Mouse (Mus musculus) ovary, postnatal 10 days (tissue): ENCODE measurements around the gene Mettl7a3.

Experiments
- DNase-seq: peaks from one replicate; pipeline ENCODE4 v3.0.0; 2022; ENCODE audit warnings: low spot score

The Mettl7a3 gene

DNA sequence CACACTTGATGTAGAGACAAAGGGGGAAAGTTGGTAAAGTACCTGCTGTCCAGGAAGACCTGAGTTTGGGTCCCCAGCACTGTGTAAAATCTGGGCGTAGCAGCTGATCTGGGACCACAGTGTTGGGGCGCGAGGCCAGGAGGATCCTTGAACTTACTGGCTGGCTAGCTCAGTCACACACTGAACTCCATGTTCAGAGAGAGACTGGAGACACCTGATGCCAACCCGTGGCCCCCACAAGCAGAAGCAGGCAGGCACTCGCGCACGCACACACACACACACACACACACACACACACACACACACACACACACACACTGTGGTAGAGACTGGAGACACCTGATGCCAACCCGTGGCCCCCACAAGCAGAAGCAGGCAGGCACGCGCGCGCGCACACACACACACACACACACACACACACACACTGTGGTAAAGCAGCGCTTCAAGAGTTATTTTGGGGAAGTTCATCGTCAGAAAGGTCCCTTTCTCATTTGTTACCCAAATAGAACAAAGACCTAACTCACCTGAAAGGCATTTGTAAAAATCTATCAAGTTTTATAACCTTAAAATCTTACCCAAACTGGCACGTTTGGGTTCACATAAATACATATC is 53.6 kb downstream of the Mettl7a3 start:
- no peak for DNase-seq

DNA sequence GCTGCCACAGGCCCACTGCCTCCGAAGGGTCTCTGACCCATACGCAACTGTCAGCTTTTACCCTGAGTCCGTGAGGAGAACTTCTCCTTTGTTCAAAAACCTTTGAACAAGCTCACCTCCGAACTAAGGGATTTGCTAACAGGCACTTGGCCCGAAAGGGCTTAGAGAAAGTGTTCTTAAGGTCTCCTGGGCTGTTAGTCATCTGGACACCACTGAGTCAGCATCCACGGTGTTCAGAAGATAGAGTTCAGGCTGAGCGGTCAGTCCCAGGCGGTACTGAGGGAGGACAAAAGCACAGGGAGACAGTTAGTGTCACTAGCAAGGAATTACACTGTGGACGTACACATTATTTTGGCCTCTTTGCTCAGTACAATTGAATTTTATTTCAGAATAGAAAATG is 54.2 kb downstream of the Mettl7a3 start:
- no peak for DNase-seq
